Mouse (Mus musculus): ENCODE data around the gene Gtpbp4.
"Not testable (repeated sequence)": the region's sequence is repeated elsewhere in the genome, so short reads cannot be mapped to it uniquely, and the experiment has no call there.

DNA sequence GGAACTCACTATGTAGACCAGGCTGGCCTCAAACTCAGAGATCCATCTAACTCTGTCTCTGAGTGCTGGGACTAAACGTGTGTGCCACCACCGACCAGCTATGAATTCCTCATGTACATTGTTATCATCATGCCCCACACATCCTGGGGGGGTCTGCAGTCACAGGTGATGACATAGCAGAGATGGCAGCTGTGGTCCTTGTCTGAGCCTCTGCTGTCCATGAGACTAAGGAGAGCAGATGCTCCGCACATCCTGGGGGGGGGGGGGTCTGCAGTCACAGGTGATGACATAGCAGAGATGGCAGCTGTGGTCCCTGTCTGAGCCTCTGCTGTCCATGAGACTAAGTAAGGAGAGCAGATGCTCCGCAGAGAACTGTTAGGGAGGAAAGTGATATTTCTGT, 54.8 kb downstream of the Gtpbp4 start:
- TF ChIP-seq POLR2A (IDR thresholded peaks at IDR 0.05; ENCODE audit: insufficient read length, low read depth); CEBPB (IDR thresholded peaks at IDR 0.05; ENCODE audit: insufficient read depth, poor library complexity, severe bottlenecking); POLR2AphosphoS2 (IDR thresholded peaks at IDR 0.05; ENCODE audit: insufficient read length, low read depth); E2F4 (IDR thresholded peaks at IDR 0.05; ENCODE audit: insufficient read depth); TCF12 (IDR thresholded peaks at IDR 0.05; ENCODE audit: insufficient read depth, poor library complexity, severe bottlenecking); REST (IDR thresholded peaks at IDR 0.05; ENCODE audit: insufficient read depth, insufficient read length); MAX (IDR thresholded peaks at IDR 0.05; ENCODE audit: low read depth); USF1 (IDR thresholded peaks at IDR 0.05; ENCODE audit: low read depth); MYOG (IDR thresholded peaks at IDR 0.05; ENCODE audit: control insufficient read depth in 1 of 3, insufficient read depth in 1 of 3, insufficient read length in 2 of 3, low read depth in 2 of 3); MYOD1 (IDR thresholded peaks at IDR 0.05; ENCODE audit: control insufficient read depth in 1 of 3, insufficient read length in 2 of 3, low read depth in 2 of 3); SRF (IDR thresholded peaks at IDR 0.05; ENCODE audit: control insufficient read depth, insufficient read length, low read depth): not testable (repeated sequence)
